Mouse (Mus musculus): Measurements from ENCODE around the gene Inpp4b.
"Not testable (repeated sequence)": the region's sequence is repeated elsewhere in the genome, so short reads cannot be mapped to it uniquely, and the experiment has no call there.

Gene Inpp4b

GRCm38 (mm10) chr8:81996239-81996638 is 653.9 kb downstream of the Inpp4b start:
- no peak for DNase-seq (ENCODE audit: low spot score)

- DNase-seq (ENCODE audit: low spot score): no peak
Measured at GRCm38 (mm10) chr8:81996823-81997222, 654.5 kb downstream of the Inpp4b start.

GRCm38 (mm10) chr8:82004158-82004557 is 661.8 kb downstream of the Inpp4b start:
- no peak for DNase-seq (ENCODE audit: low spot score)

- DNase-seq (ENCODE audit: low spot score): no peak
Measured at GRCm38 (mm10) chr8:82005466-82005865, 663.1 kb downstream of the Inpp4b start.

GRCm38 (mm10) chr8:82017792-82018191 is 675.4 kb downstream of the Inpp4b start:
- no peak for DNase-seq (ENCODE audit: low spot score)

- no peak for DNase-seq (ENCODE audit: low spot score)
Measured at GRCm38 (mm10) chr8:82027401-82027800, 685.0 kb downstream of the Inpp4b start.

GRCm38 (mm10) chr8:82028896-82029295 is 686.5 kb downstream of the Inpp4b start:
- no peak for DNase-seq (ENCODE audit: low spot score)

- DNase-seq (ENCODE audit: low spot score): not testable (repeated sequence)
Measured at GRCm38 (mm10) chr8:82032035-82032434, 689.7 kb downstream of the Inpp4b start.

GRCm38 (mm10) chr8:82054030-82054429 is 711.7 kb downstream of the Inpp4b start:
- DNase-seq (ENCODE audit: low spot score): no peak

GRCm38 (mm10) chr8:82067619-82068018 is 725.3 kb downstream of the Inpp4b start:
- no peak for DNase-seq (ENCODE audit: low spot score)

GRCm38 (mm10) chr8:82079267-82079666 is 736.9 kb downstream of the Inpp4b start:
- no peak for DNase-seq (ENCODE audit: low spot score)

- DNase-seq (ENCODE audit: low spot score): not testable (repeated sequence)
Measured at GRCm38 (mm10) chr8:82086631-82087030, 744.3 kb downstream of the Inpp4b start.

GRCm38 (mm10) chr8:82090901-82091300 is 748.5 kb downstream of the Inpp4b start:
- no peak for DNase-seq (ENCODE audit: low spot score)

GRCm38 (mm10) chr8:82093274-82093673 is 750.9 kb downstream of the Inpp4b start:
- DNase-seq (ENCODE audit: low spot score): no peak

- no peak for DNase-seq (ENCODE audit: low spot score)
Measured at GRCm38 (mm10) chr8:82104560-82104959, 762.2 kb downstream of the Inpp4b start.

- DNase-seq (ENCODE audit: low spot score): no peak
Measured at GRCm38 (mm10) chr8:82106131-82106530, 763.8 kb downstream of the Inpp4b start.

- DNase-seq (ENCODE audit: low spot score): no peak
Measured at GRCm38 (mm10) chr8:82150272-82150671, 807.9 kb downstream of the Inpp4b start.

GRCm38 (mm10) chr8:82157928-82158327 is 815.6 kb downstream of the Inpp4b start:
- no peak for DNase-seq (ENCODE audit: low spot score)
